Comparison of ENCODE assay signal across 16 mouse cellular contexts in the genomic region with DNA sequence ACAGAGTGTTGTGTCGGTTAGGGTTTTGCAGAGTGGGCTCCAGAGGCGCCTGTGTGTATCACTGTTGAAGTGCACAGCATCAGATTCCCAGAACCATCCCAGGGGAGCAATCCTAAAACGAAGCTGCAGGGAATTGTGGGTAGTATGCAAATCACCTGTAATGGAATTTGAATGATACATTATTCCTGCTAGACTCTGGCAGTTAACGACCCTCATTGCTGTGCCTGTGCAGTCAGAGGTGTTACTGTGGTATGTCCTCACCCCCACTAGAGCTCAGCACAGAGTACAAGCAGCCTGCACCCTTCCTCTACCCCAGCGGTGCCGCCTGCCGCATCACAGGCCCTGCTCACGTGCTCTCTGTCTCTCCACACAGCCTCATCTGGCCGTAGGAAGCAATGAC. TPM values are rescaled to one million over a fixed set of nuclear protein-coding genes. Genes with fewer than 3 reads are reported as not detected.
DNase-seq lines count a peak whose midpoint lies in the region; ATAC-seq and TF ChIP-seq lines count a peak whose summit lies in the region.
"Had no signal": no experiment of that assay in that cellular context is flagged by ENCODE, and none has a peak within 500 bp of the region (broad histone marks: within the 10 kb centered on the region; RNA-seq: fewer than 3 reads in every experiment).

No protein-coding gene starts in this region.

- H3K36me3 ChIP-seq in forebrain, embryonic 12.5 days (replicated peaks), result peaks cover 43% of the 10 kb centered on the region
- H3K36me3 ChIP-seq in hindbrain, embryonic 16.5 days (ENCODE audit: control insufficient read depth, insufficient read depth, low read length), result peaks cover 8% of the 10 kb centered on the region; the same call in 1 of the 2 replicates
- H3K36me3 ChIP-seq in neural tube, embryonic 13.5 days, result peaks cover 30% of the 10 kb centered on the region

- H3K9ac ChIP-seq in forebrain, embryonic 12.5 days, result no peak overlapping the region
- H3K9ac ChIP-seq in hindbrain, embryonic 16.5 days (ENCODE audit: low read depth, low read length), result no peak overlapping the region; the same call in 1 of the 2 replicates
- peak overlapping the region; percentile 57; the same call in 1 of the 2 replicates for H3K9ac ChIP-seq in neural tube, embryonic 13.5 days
- H3K9ac ChIP-seq: limb, embryonic 15.5 days had no signal

- intact Hi-C loops in gastrocnemius, adult 2 months (cut with DNase I), result no loop called here

- WGBS in forebrain, embryonic 12.5 days, result 78% methylated on average over 9 of the region's 9 CpGs
- WGBS in hindbrain, embryonic 16.5 days, result 44% methylated on average over 9 of the region's 9 CpGs
- 38% methylated on average over 9 of the region's 9 CpGs for WGBS in neural tube, embryonic 13.5 days

- no peak for TF ChIP-seq CTCF in gastrocnemius, adult 2 months (IDR thresholded peaks at IDR 0.05)

- DNase-seq in lung, postnatal 36 days, result peak; percentile 15
- DNase-seq in lung, postnatal 10 days, result no peak
- DNase-seq in gastrocnemius, adult 2 months, result no peak
- no peak for DNase-seq in adrenal gland, postnatal 4 days (ENCODE audit: low spot score in 2 of 2)
- no peak for DNase-seq in urinary bladder, postnatal 10 days (ENCODE audit: low spot score)
- DNase-seq: B cell, adult 2 months; cerebellum, adult 8-10 months; heart, postnatal 4 days; kidney, adult 2 months; lung, adult 18-20 months; retina, postnatal 1 day had no signal

- H3K4me2 ChIP-seq in forebrain, embryonic 12.5 days, result no peak overlapping the region
- H3K4me2 ChIP-seq in hindbrain, embryonic 16.5 days (ENCODE audit: low read length), result no peak overlapping the region
- no peak overlapping the region for H3K4me2 ChIP-seq in neural tube, embryonic 13.5 days
- H3K4me2 ChIP-seq: limb, embryonic 15.5 days had no signal

- no peaks in the 10 kb centered on the region for H3K27me3 ChIP-seq in forebrain, embryonic 12.5 days
- H3K27me3 ChIP-seq in hindbrain, embryonic 16.5 days (replicated peaks; ENCODE audit: control insufficient read depth, insufficient read depth, low read length), result no peaks in the 10 kb centered on the region
- H3K27me3 ChIP-seq in neural tube, embryonic 13.5 days, result no peaks in the 10 kb centered on the region
- H3K27me3 ChIP-seq: limb, embryonic 15.5 days had no signal

- H3K9me3 ChIP-seq in forebrain, embryonic 12.5 days, result no peaks in the 10 kb centered on the region
- no peaks in the 10 kb centered on the region for H3K9me3 ChIP-seq in hindbrain, embryonic 16.5 days (ENCODE audit: control insufficient read depth, low read length)
- H3K9me3 ChIP-seq in neural tube, embryonic 13.5 days, result no peaks in the 10 kb centered on the region
- H3K9me3 ChIP-seq: heart, embryonic 10.5 days; limb, embryonic 15.5 days had no signal

- H3K4me1 ChIP-seq in forebrain, embryonic 12.5 days, result peaks cover 12% of the 10 kb centered on the region
- peaks cover 4% of the 10 kb centered on the region for H3K4me1 ChIP-seq in hindbrain, embryonic 16.5 days (ENCODE audit: control insufficient read depth, insufficient read depth, low read depth, low read length)
- H3K4me1 ChIP-seq in neural tube, embryonic 13.5 days (replicated peaks), result peaks cover 62% of the 10 kb centered on the region
- H3K4me1 ChIP-seq: limb, embryonic 15.5 days had no signal

- no peak for ATAC-seq in forebrain, embryonic 12.5 days (ENCODE audit: low FRiP score)
- peak; percentile 73 for ATAC-seq in hindbrain, embryonic 16.5 days
- ATAC-seq in neural tube, embryonic 13.5 days (ENCODE audit: low read depth), result peak; percentile 88

- H3K4me3 ChIP-seq in forebrain, embryonic 12.5 days (replicated peaks), result no peak overlapping the region
- H3K4me3 ChIP-seq in hindbrain, embryonic 16.5 days (ENCODE audit: low read length), result no peak overlapping the region
- H3K4me3 ChIP-seq in neural tube, embryonic 13.5 days, result no peak overlapping the region
- no peak overlapping the region for H3K4me3 ChIP-seq in gastrocnemius, adult 2 months
- H3K4me3 ChIP-seq: heart, embryonic 10.5 days; limb, embryonic 15.5 days had no signal

- H3K27ac ChIP-seq in forebrain, embryonic 12.5 days, result peak overlapping the region; percentile 59; the same call in 1 of the 2 replicates
- peak overlapping the region; percentile 59 for H3K27ac ChIP-seq in hindbrain, embryonic 16.5 days (ENCODE audit: low read depth, low read length)
- H3K27ac ChIP-seq in neural tube, embryonic 13.5 days (replicated peaks), result peak overlapping the region; percentile 92
- H3K27ac ChIP-seq in gastrocnemius, adult 2 months, result no peak overlapping the region
- H3K27ac ChIP-seq: heart, embryonic 10.5 days; limb, embryonic 15.5 days had no signal

RNA-seq across cellular contexts. Expression of gene Chmp6, which starts 16.2 kb away (rescaled TPM):
- polyA plus RNA-seq in forebrain, embryonic 12.5 days (2016; fragmentation: Nextera tagmentation; extraction: Ambion mirVana), result 100 TPM in 2 replicates
- 112 and 114 TPM in 2 replicates for polyA plus RNA-seq in hindbrain, embryonic 16.5 days (2015; fragmentation: Nextera tagmentation; extraction: Ambion mirVana)
- polyA plus RNA-seq in neural tube, embryonic 13.5 days (2015; fragmentation: Nextera tagmentation; extraction: Ambion mirVana), result 97.5 and 102 TPM in 2 replicates
- total RNA-seq in gastrocnemius, adult 2 months (2021), result 10 to 100 TPM; 29.6 to 31.3 TPM
- total RNA-seq in adrenal gland, postnatal 4 days (2021), result 10 to 100 TPM; 51.4 to 54.3 TPM

RNA-seq across cellular contexts. Expression of gene Baiap2, which starts 45.5 kb away (rescaled TPM):
- polyA plus RNA-seq in forebrain, embryonic 12.5 days (2016; fragmentation: Nextera tagmentation; extraction: Ambion mirVana), result 11.2 and 12.0 TPM in 2 replicates
- 22.8 and 23.9 TPM in 2 replicates for polyA plus RNA-seq in hindbrain, embryonic 16.5 days (2015; fragmentation: Nextera tagmentation; extraction: Ambion mirVana)
- 11.1 and 12.7 TPM in 2 replicates for polyA plus RNA-seq in neural tube, embryonic 13.5 days (2015; fragmentation: Nextera tagmentation; extraction: Ambion mirVana)
- 1 to 10 TPM; 1.5 to 2.0 TPM for total RNA-seq in gastrocnemius, adult 2 months (2021)
- total RNA-seq in adrenal gland, postnatal 4 days (2021), result 10 to 100 TPM; 24.1 to 26.5 TPM
